Mouse (Mus musculus) left cerebral cortex, adult 8-10 months (tissue): ENCODE data around the gene Dhdh. TPM values are rescaled to one million over a fixed set of nuclear protein-coding genes. Genes with fewer than 3 reads are reported as not detected.
"Not testable (repeated sequence)": the region's sequence is repeated elsewhere in the genome, so short reads cannot be mapped to it uniquely, and the experiment has no call there.

Experiments
- DNase-seq, 2 experiments: peaks; one replicate each; pipeline ENCODE4 v3.0.0; 2022; ENCODE audit warnings: low spot score in 2 of 2
- total RNA-seq, 4 experiments: library from RNA; stranded (reverse); gene quantifications; 2 replicates each; pipeline ENCODE4 v1.2.4; 2022

The Dhdh gene
- total RNA-seq, 4 experiments from 2014 or later = 5.9 to 7.0 (median 6.3) TPM

DNA sequence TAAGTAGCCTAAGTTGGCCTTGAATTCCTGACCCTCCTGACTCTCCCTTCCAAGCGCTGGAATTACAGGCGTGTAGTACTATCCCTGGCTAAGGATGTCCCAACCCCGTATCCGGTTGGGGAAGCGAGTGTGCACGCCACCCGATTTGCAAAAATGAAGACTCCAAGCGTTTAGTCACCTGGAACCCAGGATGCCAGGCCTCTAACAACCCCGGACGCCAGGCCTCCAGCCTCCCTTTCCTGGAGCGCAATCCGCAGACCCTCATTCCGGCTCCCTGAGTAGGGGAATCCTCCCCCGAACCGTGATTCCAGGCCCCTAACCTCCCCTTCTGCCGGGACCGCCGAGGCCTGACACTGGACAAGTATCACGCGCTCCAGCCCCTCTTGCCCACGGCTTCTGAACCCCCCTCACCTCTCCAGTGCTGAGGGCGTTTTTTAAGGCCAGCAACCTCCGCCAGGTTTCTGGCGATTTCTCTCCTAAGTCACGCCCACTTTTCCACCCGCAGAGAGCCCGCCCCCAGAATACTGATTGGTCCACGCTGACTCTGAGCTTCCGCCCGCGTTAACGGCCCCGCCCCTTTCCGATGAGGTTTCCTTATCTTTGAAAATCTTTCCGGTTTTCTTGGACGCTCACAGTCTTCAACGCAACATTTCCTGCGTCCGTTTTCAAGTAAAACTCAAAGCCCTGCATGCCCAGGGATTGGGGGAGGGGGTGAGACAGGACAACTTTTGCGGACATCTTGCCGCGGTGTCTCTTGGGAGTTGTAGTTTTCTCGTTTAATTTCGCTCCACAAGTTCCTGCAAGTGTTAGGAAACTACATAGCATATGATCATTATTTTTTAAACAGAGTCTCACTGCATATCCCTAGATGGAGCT, 21.5 kb upstream of the Dhdh start, which contains the start of gene Nucb1:
Gene Nucb1, minus strand, starts transcription at position 495 of the 876 bp plus-strand sequence.
- peak; percentile 82 to 86 for DNase-seq

DNA sequence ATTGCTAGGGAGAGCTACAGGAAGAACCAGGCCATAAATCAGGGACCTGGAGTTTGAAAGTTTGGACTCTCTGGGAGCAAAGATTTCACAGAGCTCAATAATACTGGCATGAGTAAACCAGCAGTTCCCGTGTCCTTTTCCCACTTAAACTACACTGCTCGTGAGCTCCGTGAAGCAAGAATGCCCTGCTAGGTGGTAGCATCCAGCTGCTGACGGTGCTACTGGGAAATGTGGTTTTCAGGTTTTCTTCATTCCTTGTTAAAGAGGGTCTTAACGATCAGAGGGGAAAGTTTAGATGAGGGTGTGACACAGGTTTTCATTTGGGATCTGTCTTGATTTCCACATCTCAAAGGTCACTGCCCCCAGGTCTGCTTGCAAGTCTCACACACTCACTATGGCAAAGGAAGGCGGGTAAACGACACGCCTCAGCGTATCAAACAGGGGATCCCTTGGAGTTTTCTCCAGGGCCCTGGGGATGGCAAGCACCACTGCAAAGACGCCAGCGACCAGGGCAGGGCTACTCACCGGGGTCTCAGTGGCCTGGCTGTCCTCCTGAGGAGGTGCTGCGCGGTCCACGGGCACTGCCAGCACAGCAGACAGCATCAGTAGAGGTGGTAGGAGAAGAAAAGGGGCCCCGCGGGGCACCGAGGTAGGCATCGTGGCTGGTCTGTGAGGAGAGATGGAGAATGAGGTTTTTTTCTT, 20.7 kb upstream of the Dhdh start:
- no peak for DNase-seq

DNA sequence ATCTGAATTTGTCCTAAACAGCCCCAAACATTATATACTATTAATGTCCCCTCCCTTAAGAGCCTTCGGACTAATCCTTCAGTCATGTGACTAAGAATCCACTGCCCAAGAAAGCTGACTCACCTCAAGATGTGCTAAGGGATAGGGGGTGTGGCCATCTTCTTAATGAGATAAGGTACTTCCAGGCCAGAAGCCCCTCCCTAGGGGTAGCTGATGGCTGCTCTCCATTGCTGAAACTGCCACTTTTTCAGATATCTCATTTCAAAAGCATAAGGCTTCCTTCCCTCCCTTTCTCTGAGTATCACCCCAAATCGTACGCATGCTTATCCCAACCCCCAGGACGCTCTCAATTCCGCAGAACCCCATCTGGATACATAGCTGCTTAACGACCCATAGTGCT, 20.0 kb upstream of the Dhdh start:
- no peak for DNase-seq

DNA sequence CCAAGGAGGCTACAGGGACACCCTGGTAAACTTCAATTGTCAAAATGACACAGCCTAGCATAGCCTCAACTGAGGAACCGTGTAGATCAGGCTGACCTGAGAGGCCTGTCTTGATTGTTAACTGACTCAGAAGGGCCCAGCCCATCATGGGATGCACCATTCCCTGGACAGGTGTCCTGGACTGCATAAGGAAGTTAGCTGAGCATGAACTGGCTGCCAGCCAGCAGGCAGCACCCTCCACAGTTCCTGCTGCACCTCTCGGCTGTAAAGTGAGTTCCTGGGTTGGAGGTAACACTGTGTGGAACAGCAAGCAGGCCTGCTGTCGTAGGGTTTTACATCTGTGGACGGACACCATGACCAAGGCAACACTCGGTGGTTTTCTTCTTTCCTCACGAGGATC, 19.0 kb upstream of the Dhdh start:
- no peak for DNase-seq

DNA sequence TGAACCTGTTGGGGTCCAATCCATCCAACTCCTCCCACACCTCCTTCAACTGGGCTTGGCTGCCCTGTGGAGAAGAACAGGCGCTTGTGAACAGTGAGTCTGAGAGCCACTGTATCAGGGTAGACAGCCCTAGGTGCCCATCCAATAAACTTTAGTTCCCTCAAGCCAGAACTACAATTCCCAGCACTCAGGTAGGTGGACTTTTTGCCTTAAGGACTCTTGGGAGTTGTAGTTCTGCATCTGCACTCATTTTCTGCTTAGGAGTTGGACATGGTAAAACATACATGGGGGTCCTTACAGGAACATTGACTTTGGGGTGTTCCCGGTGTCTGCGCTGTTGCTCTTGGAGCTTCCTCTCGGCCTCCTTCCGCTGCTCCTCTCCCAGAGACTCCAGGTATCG, 9.8 kb upstream of the Dhdh start:
- DNase-seq = no peak

DNA sequence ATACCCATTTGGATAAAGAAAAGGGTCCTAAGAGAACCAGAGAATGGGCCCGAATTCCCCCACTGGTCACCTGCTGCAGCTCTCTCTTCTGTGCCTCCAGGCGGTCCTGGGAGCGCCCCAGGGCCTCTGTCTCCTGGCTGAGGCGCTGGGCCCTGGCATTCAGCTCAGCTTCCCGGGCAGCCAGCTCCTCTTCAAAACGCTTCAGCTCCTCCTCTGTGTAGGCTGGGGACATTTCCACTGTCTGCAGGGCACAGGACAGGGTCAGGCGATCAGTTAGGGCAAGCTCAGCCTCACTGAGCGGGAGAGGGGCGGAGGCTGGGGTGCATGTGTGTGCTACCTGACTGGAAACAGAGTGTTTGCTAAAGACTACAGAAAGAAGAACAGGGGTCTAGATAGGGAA, 5.9 kb upstream of the Dhdh start:
- DNase-seq = no peak

DNA sequence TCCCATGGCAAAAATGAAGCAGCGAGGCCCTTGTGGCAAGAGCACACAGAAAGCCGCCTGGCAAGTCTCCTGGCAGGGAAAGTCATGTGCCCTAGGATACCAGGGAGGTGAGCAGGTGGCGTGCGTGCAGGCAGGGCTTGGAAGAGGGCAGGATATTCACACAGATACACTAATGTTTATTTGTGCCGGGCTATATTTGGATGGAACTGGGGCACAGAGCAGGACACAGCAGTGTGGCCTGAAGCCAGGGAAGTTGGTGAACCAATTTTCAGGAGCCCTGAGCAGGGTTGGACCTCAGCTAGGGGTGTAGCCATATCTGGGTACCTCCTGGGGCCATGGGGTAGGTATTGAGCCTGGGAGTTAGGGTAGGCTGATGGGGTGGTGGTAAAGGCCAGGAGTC, 4.3 kb upstream of the Dhdh start:
- no peak for DNase-seq

DNA sequence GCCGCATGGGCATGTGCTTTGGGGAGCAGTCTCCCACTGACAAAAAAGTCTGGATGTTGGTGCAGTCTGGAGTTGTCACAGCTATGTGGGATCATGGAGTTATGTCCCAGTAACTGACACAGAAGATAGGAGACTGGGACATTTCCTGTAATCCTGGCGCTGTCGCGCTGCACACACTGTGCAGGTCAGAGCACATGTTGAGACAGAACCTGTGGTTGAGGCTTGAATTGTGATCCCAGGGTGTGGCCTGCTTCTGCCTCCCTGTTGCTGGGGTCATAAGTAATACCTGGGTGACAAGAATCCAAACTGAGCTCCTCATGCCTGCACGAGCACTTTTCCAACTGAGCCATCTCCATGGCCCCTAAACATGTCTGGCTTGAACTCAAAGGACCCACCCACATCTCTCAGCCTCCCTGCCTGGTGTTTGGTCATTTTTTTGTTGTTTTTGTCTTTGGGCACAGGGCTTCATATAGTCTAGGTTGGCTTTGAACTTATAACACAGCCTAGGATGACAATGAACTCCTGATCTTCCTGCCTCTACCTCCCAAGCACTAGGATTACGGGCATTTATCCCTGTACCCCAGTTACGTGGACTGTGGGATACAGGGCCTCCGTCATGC, 3.7 kb upstream of the Dhdh start:
- no peak for DNase-seq

DNA sequence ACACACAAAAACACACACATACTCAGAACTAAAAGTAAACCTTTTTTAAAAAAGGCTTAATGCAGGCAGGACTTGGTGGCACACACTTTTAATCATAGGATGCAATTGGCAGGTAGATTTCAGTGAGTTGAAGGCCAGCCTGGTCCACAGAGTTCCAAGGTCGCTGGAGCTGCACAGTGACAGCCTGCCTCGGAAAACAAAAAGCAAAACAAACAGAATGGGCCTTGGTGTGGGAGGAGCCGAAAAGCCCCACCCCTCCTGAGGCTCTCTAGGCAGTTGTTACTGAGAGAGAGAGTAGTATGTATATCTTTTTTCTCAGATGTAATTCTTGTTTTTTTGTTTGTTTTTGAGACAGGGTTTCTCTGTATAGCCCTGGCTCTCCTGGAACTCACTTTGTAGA, 2.7 kb upstream of the Dhdh start:
- no peak for DNase-seq

DNA sequence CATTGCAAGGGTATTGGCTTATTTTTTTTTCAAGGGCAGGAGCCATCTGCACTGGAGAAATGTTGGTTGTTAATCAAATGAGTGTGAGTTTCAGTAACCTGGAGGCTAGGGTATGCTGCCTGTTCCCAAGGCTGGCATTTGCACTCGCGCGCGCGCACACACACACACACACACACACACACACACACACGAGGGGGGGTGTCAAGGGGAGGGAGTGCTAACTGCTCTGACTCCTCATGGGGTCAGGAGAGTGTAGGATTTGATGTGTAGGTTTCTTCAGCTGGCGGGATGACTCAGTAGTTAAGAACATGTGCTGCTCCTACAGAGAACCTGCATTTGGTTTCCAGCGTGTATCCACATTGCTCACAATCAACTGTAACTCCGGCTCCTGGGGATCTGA, 2.2 kb upstream of the Dhdh start:
- no peak for DNase-seq

DNA sequence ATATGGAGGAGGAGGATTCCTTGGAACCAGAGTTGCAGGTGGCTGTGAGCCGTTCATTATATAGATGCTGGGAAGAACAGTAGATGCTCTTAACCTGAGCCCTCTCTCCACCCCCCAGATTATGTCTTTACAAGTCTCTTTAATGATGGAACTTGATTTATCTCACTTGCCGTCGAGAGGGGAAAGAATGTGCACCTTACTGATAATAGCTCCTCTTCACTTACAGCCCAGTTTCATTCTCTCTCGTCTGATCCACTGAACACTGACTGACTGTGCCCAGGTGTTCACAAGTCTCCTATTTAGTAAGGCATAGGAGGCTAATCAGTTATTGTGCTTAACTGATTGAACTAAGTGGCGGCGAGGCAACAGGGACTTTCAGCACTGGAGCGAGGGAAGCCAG, 973 bp upstream of the Dhdh start:
- DNase-seq = no peak

DNA sequence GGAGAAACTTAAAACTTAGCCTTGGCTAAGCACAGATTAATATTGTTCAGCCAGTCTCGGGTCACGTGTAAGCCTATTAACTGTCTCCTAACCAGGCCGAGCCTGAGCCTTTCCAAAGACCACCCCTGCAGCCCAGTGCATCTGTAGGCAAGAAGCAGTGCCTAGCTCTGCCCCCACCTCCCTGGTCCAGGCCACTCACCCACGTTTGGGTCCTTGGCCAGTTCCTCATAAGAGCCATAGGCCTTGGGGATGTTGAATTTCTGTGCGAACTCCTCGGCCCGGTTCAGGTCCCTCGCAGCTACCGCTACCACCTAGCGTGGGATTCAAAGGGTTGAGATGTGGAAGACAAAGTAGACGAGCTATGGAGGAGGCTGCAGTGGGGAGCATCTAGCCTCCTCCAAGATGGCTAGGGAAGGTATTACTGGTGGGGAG, 728 bp downstream of the Dhdh start:
- no peak for DNase-seq

DNA sequence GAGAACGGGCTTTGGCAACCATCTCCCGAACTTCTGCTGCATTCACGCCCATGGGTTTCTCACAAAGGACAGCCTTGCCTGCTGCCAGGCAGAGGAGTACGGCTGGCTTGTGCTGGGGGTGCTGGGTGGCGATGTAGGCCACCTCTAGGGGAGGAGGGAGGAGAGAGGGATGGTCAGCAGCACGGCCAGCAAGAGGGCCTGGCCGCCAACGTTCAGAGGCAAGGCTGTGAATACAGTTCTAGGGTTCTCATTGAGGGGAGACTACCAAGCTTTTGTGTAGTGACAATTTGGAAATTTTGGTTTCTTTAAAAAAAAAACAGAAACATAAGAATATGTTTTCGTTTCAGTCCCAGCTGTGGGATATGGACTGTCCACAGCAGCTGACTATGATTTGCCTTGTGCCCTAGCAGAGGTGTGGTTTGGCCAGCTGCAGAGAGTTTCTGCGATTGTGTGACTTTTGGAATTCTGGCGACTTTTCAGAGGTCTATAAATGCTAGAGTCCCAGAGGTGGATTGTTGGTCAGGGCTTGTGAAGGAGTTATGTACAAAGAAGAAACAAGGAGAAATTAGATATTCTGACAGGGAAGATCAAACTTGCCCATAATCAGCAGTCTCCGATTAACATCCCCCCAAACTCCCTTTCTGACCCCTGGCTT, 1.7 kb downstream of the Dhdh start, which contains the start of gene Gm45808:
Gene Gm45808, minus strand, starts transcription at position 51 of the 655 bp plus-strand sequence.
- DNase-seq = no peak

DNA sequence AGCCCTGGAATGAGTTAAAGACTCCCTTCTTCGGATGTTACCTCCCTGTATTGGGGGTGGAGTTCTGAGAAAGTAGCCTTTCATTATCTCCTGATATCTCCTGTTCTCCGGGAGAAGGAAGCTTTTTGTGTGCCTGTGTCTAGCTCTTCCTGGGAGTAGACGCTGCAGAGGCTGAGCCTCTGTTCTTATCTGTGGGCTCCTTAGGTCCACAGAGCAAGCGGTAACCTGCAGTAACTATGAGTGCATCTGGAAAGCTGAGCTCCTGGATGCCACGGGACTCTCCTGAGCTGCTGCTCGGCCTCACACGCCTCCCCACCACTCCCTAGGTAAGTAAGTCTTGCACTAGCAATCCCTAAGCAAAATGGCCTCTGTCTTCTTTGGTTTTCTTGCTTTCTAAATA, 2.4 kb downstream of the Dhdh start:
- no peak for DNase-seq

DNA sequence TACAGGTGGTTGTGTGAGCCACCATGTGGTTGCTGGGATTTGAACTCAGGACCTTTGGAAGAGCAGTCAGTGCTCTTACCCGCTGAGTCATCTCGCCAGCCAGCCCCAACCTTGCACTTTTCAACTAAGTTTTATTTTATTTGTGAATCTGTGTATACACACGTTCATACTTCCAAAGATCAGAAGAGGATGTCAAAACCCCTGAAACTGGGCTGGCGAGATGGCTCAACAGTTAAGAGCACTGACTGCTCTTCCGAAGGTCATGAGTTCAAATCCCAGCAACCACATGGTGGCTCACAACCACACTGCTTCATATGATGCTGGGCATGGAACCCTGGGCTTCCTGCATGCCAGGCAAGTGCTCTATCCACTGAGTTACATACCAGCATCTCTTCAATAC, 3.6 kb downstream of the Dhdh start:
- DNase-seq = not testable (repeated sequence)

DNA sequence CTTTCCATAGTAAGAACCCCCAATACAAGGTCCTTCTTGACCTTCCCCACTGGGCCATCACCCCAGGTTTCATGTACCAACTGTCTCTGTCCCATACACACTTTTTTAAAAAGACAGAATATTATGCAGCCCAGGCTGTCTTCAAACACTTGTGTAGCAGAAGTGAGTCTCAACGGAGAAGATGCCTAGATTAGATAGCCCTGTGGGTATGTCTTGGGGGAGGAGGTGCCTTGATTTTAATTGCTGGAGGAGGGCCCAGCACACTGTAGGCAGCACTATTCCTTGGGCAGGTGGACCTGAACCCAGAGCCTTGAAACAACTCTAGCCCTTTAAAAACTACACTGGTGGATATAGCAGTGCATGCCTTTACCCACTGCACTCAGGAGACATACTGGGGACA, 6.4 kb downstream of the Dhdh start:
- no peak for DNase-seq

DNA sequence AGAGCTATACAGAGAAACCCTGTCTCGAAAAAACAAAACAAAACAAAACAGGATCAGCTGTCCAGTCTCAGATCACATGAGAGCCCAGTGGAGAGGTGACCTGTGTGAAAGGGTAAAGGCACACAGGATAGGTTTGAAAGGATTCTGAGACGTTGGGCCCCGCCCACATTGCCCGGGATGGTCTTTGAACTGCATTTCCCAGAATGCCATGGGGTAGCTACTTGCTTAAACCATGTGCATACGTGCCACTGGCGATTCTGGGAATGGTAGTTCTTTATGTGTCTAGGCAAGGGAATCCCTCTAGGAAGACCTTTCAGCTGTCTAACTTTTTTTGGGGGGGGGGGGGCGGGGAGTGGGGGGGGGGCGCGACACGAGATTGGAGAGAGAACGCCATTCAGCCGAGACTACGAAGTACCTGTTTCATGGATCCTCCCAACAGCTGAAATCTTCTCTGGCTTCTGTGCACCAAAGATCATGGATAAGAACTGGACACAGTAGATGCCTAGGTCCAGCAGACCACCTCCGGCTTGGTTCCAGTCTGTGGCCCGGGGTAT, 7.2 kb downstream of the Dhdh start, which contains the start of gene Tulp2:
Gene Tulp2, plus strand, starts transcription at position 504 of the 554 bp plus-strand sequence.
- peak in 1 of 2 experiments; percentile 67 for DNase-seq

DNA sequence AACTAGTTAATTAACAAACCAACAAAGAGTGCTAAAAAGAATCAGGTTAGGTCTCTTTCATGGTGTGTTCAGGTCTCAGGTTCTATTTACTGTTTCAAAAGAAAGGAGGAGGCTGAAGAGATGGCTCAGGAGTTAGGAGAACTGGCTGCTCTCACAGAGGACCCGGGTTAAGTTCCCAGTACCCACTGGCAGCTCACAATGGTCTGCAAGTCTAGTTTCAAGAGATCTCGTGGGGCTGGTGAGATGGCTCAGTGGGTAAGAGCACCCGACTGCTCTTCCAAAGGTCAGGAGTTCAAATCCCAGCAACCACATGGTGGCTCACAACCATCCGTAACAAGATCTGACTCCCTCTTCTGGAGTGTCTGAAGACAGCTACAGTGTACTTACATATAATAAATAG, 8.3 kb downstream of the Dhdh start:
- not testable (repeated sequence) for DNase-seq

DNA sequence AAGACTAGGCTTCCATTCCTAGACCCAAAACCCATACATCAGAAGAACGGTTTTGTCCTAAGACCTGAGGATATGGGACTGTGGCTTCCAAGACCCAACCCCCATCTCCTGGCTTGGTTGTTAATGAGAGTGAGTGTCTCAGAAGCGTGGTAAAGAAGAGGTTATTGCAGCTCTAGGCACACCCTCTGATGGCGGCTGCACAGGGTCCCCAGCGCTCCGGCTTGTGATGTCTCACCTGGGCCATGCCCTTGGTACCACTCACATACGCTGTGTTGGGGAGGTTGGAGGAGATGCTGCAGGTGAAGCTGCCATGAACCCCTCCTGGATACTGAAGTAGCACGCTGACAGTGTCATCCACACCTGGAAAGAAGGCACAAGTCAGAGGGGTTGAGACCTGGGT, 9.8 kb downstream of the Dhdh start:
- DNase-seq = no peak

DNA sequence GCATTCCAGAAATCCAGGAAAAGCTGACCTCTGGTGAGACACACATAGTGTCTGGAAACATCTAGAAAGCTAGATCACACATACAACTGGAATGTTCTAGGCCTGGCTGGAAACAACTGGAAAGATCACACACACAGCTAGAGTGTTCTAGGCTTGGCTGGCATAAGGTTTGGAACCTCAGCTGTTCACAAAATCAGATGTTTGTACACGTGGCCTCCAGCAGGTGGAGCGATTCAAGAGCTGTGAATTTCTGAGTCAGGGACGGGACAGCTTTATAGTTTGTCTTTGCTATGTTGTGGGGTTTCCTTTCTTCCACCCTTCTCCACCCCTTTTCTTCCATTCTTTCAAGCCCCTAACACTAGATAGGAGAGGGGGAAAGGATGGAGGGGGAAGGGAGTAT, 11.6 kb downstream of the Dhdh start:
- no peak for DNase-seq

DNA sequence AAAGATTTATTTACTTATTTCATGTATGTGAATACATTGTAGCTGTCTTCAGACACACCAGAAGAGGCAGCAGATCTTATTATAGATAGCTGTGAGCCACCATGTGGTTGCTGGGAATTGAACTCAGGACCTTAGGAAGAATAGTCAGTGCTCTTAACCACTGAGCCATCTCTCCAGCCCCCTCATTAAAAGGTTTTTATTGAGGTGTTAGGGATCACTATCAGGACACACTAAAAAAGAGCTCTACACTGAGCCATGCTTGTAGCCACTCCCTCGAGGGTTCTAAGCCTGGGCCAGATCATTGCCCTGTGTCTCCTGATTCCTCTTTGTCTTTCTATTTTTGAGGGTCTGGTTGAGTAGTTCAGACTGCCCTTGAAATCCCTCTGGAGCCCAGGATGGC, 12.2 kb downstream of the Dhdh start:
- no peak for DNase-seq
